Mouse (Mus musculus) E14TG2a.4 (cell line): ENCODE data around the gene Zyx.

ENCODE experiments used
- CTCF ChIP-seq: conservative IDR thresholded peaks from 2 replicates; pipeline ENCODE4 v1.5.1; 2014; ENCODE audit warnings: low read length
- NANOG ChIP-seq: IDR thresholded peaks from 2 replicates; pipeline ENCODE4 v1.6.1; 2014; ENCODE audit warnings: borderline replicate concordance, low read length, mixed read lengths
- POU5F1 ChIP-seq: IDR thresholded peaks from 2 replicates; pipeline ENCODE4 v1.6.1; 2014; ENCODE audit warnings: low read length, borderline replicate concordance

GRCm38 (mm10) chr6:42397041-42397657 is 47.7 kb downstream of the Zyx start:
- TF ChIP-seq CTCF (no peak), POU5F1 (no peak), NANOG (no peak)
